Mouse (Mus musculus) kidney, postnatal 25 days (tissue): ENCODE measurements around the gene Morn5.
A peak's percentile ranks its signal among the peaks of the same experiment; 100 is the strongest.

Experiments used
- DNase-seq, 2 experiments: peaks; one replicate each; pipeline ENCODE4 v3.0.0; 2021; ENCODE audit warnings: mixed read lengths in 2 of 2

The Morn5 gene

DNA sequence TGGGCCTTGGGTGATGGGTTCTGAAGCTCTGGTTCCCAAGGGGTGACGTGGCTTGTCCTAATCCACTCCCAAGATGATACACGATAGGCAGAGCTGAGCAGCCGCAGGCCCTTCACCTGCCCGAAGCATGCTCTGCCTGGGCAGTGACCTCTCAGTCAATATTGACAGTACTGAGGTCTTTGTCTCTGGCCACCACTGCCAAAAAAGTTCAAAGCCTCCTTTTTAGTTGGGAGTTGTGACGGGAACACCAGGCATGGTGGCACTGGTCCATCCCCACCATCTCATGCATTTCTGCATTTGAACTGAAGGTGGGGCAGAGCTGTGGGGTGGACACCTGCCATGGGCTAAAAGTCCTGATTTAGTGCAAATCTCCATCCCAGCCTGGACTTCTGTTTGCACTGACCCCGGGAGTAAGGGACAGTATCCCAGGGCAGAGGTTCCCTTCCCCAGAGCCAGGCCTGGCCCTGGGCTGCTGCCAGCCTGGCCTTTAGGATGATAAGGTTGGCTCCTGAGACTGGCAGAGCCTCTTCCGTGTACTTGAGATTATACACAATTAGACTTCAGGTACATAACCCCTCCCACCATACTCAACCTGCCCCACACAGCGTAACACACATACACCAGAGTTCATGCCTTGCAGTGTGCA, 22.5 kb downstream of the Morn5 start:
- no peak for DNase-seq

DNA sequence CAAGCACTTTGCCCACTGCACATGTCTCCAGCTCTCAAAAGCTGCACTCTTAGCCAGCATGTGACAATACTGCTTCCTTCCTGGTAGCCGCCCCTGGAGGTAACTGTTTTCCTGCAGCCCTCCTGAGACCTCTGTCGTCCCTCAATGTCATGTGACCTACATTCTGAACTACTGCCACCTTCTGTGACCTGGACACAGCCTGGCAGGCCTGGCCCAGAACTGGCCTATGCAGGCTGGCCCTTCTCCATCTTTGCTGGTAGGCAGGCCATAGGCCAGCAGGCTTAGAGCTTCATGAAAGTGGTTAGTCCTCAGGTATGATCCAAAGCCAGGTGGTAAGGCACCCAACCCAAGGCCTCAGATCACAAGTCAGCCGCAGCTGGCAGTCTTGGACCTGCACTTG, 24.5 kb downstream of the Morn5 start:
- DNase-seq, result peak in 1 of 2 experiments; percentile 14

- no peak for DNase-seq
These were observed 26.0 kb downstream of the Morn5 start for GRCm38 (mm10) chr2:36075210-36075609.

DNA sequence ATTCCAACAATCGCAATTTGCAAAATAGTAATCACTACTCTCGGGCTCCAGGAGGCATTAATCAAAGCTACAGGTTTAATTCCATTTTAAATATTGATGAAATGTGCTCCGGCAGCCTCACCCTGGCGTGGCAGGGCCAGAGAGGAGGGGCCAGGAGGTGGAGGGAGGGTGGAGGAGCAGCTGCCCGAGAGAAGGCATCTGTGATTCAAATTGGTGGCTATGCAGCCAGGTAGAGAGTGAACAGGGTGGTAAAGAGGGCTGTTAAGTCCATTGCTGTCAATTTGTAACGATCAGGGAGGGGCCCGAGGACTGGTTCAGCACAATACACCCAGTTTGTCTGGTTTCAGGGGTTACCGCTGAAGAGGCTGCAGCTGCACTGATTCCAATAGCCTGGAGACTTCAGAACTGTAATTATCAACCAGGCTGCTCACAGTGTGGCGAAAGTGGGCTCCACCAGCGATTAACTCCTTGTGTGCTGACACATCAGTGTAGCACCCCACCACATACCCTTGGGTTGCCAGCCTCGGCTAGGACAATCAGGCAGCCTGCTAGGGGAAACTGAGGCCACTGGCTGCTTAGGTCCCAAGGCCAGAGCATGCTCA, 28.0 kb downstream of the Morn5 start:
- no peak for DNase-seq

DNA sequence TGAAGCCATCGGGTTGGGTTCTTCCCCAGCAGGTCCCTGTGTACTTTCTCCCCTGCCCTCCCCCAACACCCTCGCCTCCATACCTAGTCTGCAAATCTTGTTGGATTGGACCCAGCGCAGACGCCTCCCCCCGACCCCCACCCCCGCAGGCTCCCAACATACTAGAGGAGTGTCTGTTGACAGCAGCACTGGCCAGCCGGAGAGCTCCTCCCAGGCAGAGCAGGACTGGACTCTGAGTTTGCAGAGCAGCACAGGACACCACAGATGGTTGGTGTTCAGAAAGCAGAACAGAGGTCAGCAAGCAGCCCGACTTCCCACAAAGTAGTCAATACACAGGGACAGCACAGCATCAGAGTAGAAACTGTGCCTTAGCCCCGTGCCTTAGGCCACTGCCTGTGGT, 32.2 kb downstream of the Morn5 start:
- peak; percentile 34 to 76 for DNase-seq

- no peak for DNase-seq
These were observed 33.7 kb downstream of the Morn5 start for GRCm38 (mm10) chr2:36082802-36083580.

- no peak for DNase-seq
These were observed 35.8 kb downstream of the Morn5 start for GRCm38 (mm10) chr2:36085041-36085440.

- DNase-seq, result no peak
These were observed 39.9 kb downstream of the Morn5 start for GRCm38 (mm10) chr2:36089190-36089589.

- peak; percentile 71 to 78 for DNase-seq
These were observed 41.8 kb downstream of the Morn5 start for GRCm38 (mm10) chr2:36090853-36091741.

DNA sequence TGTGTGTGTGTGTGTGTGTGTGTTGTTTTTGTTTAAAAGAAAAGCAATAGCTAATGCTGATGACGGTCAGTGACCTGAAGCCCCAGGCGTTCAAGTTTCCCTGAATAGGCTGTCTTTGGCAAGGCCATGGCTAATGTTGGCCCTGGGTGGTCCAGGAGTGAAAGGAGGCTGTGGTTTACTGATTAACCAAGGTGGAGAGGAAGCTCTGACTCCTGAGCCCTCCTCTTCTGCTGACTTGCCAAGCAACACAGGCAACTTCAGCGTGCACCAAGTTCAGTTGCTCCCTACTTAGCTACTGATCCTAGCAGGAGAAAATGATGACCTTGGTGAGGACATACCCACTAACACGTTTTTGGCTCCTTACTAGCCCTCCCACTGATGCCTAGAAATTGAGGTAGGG, 43.5 kb downstream of the Morn5 start:
- DNase-seq, result peak; percentile 43 to 73

DNA sequence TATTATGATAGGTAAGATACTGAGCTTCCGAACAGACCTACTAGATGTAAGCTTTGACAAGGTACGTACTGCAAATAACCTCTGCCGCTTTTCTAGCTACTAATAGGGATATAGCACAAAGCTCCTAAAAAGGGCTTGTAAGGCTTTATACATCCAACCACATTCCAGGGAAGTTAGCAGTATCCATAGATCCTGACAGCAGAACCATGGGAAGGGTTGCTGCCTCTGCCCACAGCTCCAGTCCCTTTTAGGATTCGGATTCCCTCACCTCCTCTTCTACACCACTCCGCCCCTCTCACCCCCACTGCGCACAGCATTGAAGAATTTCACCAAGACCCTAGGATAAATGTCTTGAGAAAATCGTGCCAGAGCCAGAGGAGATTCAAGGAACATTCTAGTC, 44.0 kb downstream of the Morn5 start:
- DNase-seq, result no peak

- DNase-seq, result no peak
These were observed 44.7 kb downstream of the Morn5 start for GRCm38 (mm10) chr2:36093914-36094475.

- DNase-seq, result no peak
These were observed 48.0 kb downstream of the Morn5 start for GRCm38 (mm10) chr2:36097129-36097815.

DNA sequence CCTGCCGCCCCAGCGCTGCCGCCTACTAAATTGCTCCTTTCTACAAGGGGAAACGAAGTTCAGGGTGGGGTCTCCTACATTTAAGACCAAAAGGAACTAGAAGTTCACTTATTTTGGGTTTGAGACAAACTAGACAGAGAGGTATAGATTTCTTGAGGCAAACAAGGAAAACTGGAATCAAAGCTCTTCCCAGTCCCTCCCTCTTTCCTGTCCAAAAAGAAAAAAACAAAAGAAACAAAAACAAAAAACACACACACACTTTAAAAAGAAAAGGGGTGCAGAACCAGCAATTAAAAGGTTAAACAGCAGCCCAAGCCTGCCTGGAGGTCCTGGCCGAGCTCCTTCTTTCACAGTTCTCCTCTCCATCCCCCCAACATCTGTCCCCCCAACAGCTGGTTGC, 48.8 kb downstream of the Morn5 start:
- no peak for DNase-seq

- no peak for DNase-seq
These were observed 50.5 kb downstream of the Morn5 start for GRCm38 (mm10) chr2:36099739-36100138.

- DNase-seq, result no peak
These were observed 52.8 kb downstream of the Morn5 start for GRCm38 (mm10) chr2:36101866-36102558.

- peak in 1 of 2 experiments; percentile 16 for DNase-seq
These were observed 53.3 kb downstream of the Morn5 start for GRCm38 (mm10) chr2:36102559-36102946.

DNA sequence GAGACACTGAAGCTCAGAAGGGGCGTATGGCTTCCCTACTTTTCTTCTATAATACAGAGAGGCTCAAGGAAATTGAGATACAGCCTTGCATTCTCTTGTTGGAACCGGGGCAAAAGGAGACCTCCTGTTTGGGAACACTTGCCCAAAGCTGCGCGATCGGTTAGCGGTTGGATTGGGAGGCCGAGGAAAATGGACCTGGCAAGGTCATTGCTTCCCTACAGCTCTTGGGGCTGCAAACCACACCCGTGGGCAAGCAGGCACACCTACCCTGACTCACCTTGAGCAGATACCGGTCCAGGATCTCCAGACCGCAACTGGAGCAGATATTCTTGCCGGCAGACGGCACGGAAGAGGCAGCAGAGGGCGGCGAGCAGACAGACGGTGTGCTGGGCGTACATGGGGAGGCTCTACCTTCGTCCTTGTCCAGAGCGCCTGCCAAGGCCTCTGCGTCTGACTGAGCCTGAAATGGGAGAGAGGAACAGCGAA, 53.9 kb downstream of the Morn5 start:
- DNase-seq, result no peak

- DNase-seq, result peak in 1 of 2 experiments; percentile 13
These were observed 54.5 kb downstream of the Morn5 start for GRCm38 (mm10) chr2:36103555-36104367.

- DNase-seq, result no peak
These were observed 55.2 kb downstream of the Morn5 start for GRCm38 (mm10) chr2:36104436-36104955.
